Mouse (Mus musculus): ENCODE measurements around the gene Adrb1. TPM values are rescaled to one million over a fixed set of nuclear protein-coding genes. Genes with fewer than 3 reads are reported as not detected.

Adrb1 gene
- polyA plus RNA-seq, 1 experiment from 2014 or later = 1.7 TPM

DNA sequence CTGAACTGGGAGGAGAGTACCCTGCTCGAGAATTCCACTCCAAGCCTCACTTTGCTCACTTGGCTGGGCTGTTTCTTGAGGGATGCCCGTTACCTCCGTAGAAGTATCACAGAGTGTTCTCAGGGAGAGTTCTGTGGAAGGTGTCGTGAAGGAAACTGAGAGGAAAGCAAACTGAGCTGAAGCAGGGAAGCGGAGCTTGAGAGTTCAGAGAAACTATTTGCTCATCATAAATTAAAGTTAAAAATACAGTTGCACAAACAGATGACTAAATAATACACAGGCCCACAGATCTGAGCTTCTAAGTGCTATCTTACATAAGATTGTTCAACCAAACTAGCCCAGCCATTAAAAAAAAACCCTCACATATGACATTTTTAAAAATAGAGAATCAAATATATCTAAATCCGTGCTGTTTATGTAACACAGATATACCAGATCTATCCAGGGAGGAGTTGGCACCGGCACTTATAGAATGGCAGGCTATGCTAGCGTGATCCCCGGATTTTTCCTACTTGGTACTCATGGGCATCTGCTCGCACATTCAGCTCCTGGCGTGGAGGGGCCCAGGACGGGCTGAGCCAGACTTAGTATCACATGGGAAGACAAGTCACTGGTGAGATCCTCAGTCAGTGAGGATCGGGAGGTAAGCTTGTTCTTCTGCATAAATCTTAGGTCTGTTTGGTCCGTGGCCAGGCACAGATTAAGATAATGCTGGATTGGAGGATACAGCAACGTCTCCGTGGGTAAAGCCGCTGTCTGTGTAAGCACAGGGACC, 11.7 kb upstream of the Adrb1 start:
- H3K36me3 ChIP-seq (ENCODE audit: control insufficient read depth, insufficient read depth, low read length) = no peaks in the 10 kb centered on the region
- no peak for ATAC-seq (ENCODE audit: low read depth)
- WGBS = 80% methylated on average over 17 of the region's 17 CpGs
- H3K4me3 ChIP-seq (ENCODE audit: low read depth, low read length) = no peak overlapping the region
- no peak overlapping the region for H3K4me2 ChIP-seq (ENCODE audit: low read depth, low read length)
- H3K27me3 ChIP-seq (replicated peaks; ENCODE audit: control insufficient read depth, insufficient read depth, low read length) = no peaks in the 10 kb centered on the region
- H3K4me1 ChIP-seq (ENCODE audit: control insufficient read depth, insufficient read depth, low read length) = 0 out of 2 replicates have a peak, but pooled peaks cover 4% of the 10 kb centered on the region
- H3K27ac ChIP-seq (replicated peaks; ENCODE audit: low read depth, low read length) = no peak overlapping the region
- H3K9ac ChIP-seq (ENCODE audit: low read depth, low read length) = no peak overlapping the region
- H3K9me3 ChIP-seq (ENCODE audit: control insufficient read depth, low read length) = no peaks in the 10 kb centered on the region
- no peak for DNase-seq (ENCODE audit: low spot score)

GRCm38 (mm10) chr19:56713613-56714012, 8.4 kb upstream of the Adrb1 start:
- H3K27me3 ChIP-seq (replicated peaks; ENCODE audit: control insufficient read depth, insufficient read depth, low read length) = no peaks in the 10 kb centered on the region
- DNase-seq (ENCODE audit: low spot score) (no peak), ATAC-seq (ENCODE audit: low read depth) (no peak)
- no peak overlapping the region for H3K27ac ChIP-seq (replicated peaks; ENCODE audit: low read depth, low read length)
- 92% methylated on average over 5 of the region's 5 CpGs for WGBS
- no peak overlapping the region for H3K4me2 ChIP-seq (ENCODE audit: low read depth, low read length)
- no peak overlapping the region for H3K9ac ChIP-seq (ENCODE audit: low read depth, low read length)
- 0 out of 2 replicates have a peak, but pooled peaks cover 4% of the 10 kb centered on the region for H3K4me1 ChIP-seq (ENCODE audit: control insufficient read depth, insufficient read depth, low read length)
- no peak overlapping the region for H3K4me3 ChIP-seq (ENCODE audit: low read depth, low read length)
- no peaks in the 10 kb centered on the region for H3K9me3 ChIP-seq (ENCODE audit: control insufficient read depth, low read length)
- no peaks in the 10 kb centered on the region for H3K36me3 ChIP-seq (ENCODE audit: control insufficient read depth, insufficient read depth, low read length)

GRCm38 (mm10) chr19:56714661-56715170, 7.3 kb upstream of the Adrb1 start:
- ATAC-seq (ENCODE audit: low read depth) (0 out of 2 replicates have a peak, but pooled peaks have one; percentile 41), DNase-seq (ENCODE audit: low spot score) (peak; percentile 65)
- no peak overlapping the region for H3K4me2 ChIP-seq (ENCODE audit: low read depth, low read length)
- no peaks in the 10 kb centered on the region for H3K36me3 ChIP-seq (ENCODE audit: control insufficient read depth, insufficient read depth, low read length)
- no peak overlapping the region for H3K27ac ChIP-seq (replicated peaks; ENCODE audit: low read depth, low read length)
- no peak overlapping the region for H3K4me3 ChIP-seq (ENCODE audit: low read depth, low read length)
- peaks cover 8% of the 10 kb centered on the region; the same call in 1 of the 2 replicates for H3K27me3 ChIP-seq (replicated peaks; ENCODE audit: control insufficient read depth, insufficient read depth, low read length)
- 34% methylated on average over 4 of the region's 4 CpGs for WGBS
- H3K9ac ChIP-seq (ENCODE audit: low read depth, low read length) = no peak overlapping the region
- H3K4me1 ChIP-seq (ENCODE audit: control insufficient read depth, insufficient read depth, low read length) = no peaks in the 10 kb centered on the region
- H3K9me3 ChIP-seq (ENCODE audit: control insufficient read depth, low read length) = no peaks in the 10 kb centered on the region

GRCm38 (mm10) chr19:56718046-56718445, 4.0 kb upstream of the Adrb1 start:
- H3K36me3 ChIP-seq (ENCODE audit: control insufficient read depth, insufficient read depth, low read length) = no peaks in the 10 kb centered on the region
- WGBS = 67% methylated on average over 8 of the region's 8 CpGs
- H3K27me3 ChIP-seq (replicated peaks; ENCODE audit: control insufficient read depth, insufficient read depth, low read length) = peaks cover 38% of the 10 kb centered on the region
- no peak overlapping the region for H3K4me3 ChIP-seq (ENCODE audit: low read depth, low read length)
- no peaks in the 10 kb centered on the region for H3K9me3 ChIP-seq (ENCODE audit: control insufficient read depth, low read length)
- no peak overlapping the region for H3K9ac ChIP-seq (ENCODE audit: low read depth, low read length)
- no peak for ATAC-seq (ENCODE audit: low read depth)
- no peak for DNase-seq (ENCODE audit: low spot score)
- peaks cover 15% of the 10 kb centered on the region for H3K4me1 ChIP-seq (ENCODE audit: control insufficient read depth, insufficient read depth, low read length)
- no peak overlapping the region for H3K4me2 ChIP-seq (ENCODE audit: low read depth, low read length)
- H3K27ac ChIP-seq (replicated peaks; ENCODE audit: low read depth, low read length) = no peak overlapping the region

GRCm38 (mm10) chr19:56720882-56721281, 1.1 kb upstream of the Adrb1 start:
- WGBS = 20% methylated on average over 13 of the region's 13 CpGs
- H3K9ac ChIP-seq (ENCODE audit: low read depth, low read length) = no peak overlapping the region
- H3K27ac ChIP-seq (replicated peaks; ENCODE audit: low read depth, low read length) = no peak overlapping the region
- H3K27me3 ChIP-seq (replicated peaks; ENCODE audit: control insufficient read depth, insufficient read depth, low read length) = peaks cover 63% of the 10 kb centered on the region
- H3K4me3 ChIP-seq (ENCODE audit: low read depth, low read length) = peak overlapping the region; percentile 57
- no peaks in the 10 kb centered on the region for H3K9me3 ChIP-seq (ENCODE audit: control insufficient read depth, low read length)
- H3K4me2 ChIP-seq (ENCODE audit: low read depth, low read length) = peak overlapping the region; percentile 77
- ATAC-seq (ENCODE audit: low read depth) (0 out of 2 replicates have a peak, but pooled peaks have one; percentile 16), DNase-seq (ENCODE audit: low spot score) (peak; percentile 45)
- H3K36me3 ChIP-seq (ENCODE audit: control insufficient read depth, insufficient read depth, low read length) = no peaks in the 10 kb centered on the region
- peaks cover 21% of the 10 kb centered on the region for H3K4me1 ChIP-seq (ENCODE audit: control insufficient read depth, insufficient read depth, low read length)

DNA sequence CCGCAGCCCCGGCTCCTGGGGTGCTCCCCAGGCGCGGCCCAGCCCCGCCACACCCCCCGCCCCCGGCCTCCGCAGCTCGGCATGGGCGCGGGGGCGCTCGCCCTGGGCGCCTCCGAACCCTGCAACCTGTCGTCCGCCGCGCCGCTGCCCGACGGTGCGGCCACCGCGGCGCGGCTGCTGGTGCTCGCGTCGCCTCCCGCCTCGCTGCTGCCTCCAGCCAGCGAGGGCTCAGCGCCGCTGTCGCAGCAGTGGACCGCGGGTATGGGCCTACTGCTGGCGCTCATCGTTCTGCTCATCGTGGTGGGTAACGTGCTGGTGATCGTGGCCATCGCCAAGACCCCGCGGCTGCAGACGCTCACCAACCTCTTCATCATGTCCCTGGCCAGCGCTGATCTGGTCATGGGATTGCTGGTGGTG, 300 bp downstream of the Adrb1 start:
- ATAC-seq (ENCODE audit: low read depth) = peak; percentile 17
- H3K4me3 ChIP-seq (ENCODE audit: low read depth, low read length) = peak overlapping the region; percentile 57
- DNase-seq (ENCODE audit: low spot score) = no peak
- H3K9me3 ChIP-seq (ENCODE audit: control insufficient read depth, low read length) = no peaks in the 10 kb centered on the region
- peaks cover 77% of the 10 kb centered on the region for H3K27me3 ChIP-seq (replicated peaks; ENCODE audit: control insufficient read depth, insufficient read depth, low read length)
- H3K4me1 ChIP-seq (ENCODE audit: control insufficient read depth, insufficient read depth, low read length) = peaks cover 21% of the 10 kb centered on the region
- 2% methylated on average over 6 of the region's 48 CpGs for WGBS
- H3K9ac ChIP-seq (ENCODE audit: low read depth, low read length) = peak overlapping the region; percentile 65
- no peak overlapping the region for H3K27ac ChIP-seq (replicated peaks; ENCODE audit: low read depth, low read length)
- peak overlapping the region; percentile 77 for H3K4me2 ChIP-seq (ENCODE audit: low read depth, low read length)
- no peaks in the 10 kb centered on the region for H3K36me3 ChIP-seq (ENCODE audit: control insufficient read depth, insufficient read depth, low read length)

- Histone ChIP-seq H3K27me3 (replicated peaks; ENCODE audit: control insufficient read depth, insufficient read depth, low read length) (peaks cover 77% of the 10 kb centered on the region), H3K4me1 (ENCODE audit: control insufficient read depth, insufficient read depth, low read length) (peaks cover 21% of the 10 kb centered on the region), H3K27ac (replicated peaks; ENCODE audit: low read depth, low read length) (no peak overlapping the region), H3K4me3 (ENCODE audit: low read depth, low read length) (peak overlapping the region; percentile 57), H3K9me3 (ENCODE audit: control insufficient read depth, low read length) (no peaks in the 10 kb centered on the region), H3K9ac (ENCODE audit: low read depth, low read length) (peak overlapping the region; percentile 65), H3K4me2 (ENCODE audit: low read depth, low read length) (peak overlapping the region; percentile 77), H3K36me3 (ENCODE audit: control insufficient read depth, insufficient read depth, low read length) (no peaks in the 10 kb centered on the region)
- DNase-seq (ENCODE audit: low spot score) = no peak
- no peak for ATAC-seq (ENCODE audit: low read depth)
- 3% methylated on average over 30 of the region's 69 CpGs for WGBS
Measured at GRCm38 (mm10) chr19:56722711-56723330, 822 bp downstream of the Adrb1 start.

DNA sequence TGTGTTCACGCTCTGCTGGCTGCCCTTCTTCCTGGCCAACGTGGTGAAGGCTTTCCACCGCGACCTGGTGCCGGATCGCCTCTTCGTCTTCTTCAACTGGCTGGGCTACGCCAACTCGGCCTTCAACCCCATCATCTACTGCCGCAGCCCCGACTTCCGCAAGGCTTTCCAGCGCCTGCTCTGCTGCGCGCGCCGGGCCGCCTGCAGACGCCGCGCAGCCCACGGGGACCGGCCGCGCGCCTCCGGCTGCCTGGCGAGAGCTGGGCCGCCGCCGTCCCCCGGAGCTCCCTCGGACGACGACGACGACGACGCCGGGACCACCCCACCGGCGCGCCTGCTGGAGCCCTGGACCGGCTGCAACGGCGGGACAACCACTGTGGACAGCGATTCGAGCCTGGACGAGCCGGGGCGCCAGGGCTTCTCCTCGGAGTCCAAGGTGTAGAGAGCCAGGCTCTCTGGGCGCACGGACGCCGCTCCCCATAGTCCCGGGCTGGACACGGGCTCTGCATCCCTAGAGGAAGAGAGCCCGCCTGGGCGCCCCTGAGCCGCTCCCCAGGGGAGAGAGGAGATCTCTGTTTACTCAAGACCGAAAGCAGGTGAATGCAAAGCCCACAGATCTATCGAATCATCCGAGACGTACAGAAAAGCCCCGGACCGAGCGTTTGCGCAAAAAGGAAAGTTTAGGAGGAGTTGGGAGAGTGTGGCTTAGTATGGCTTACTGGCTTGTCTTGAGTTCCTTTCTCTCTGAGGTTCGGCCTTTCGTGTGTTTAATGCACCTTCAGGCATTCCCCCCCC, 1.5 kb downstream of the Adrb1 start:
- Histone ChIP-seq H3K9ac (ENCODE audit: low read depth, low read length) (peak overlapping the region; percentile 65), H3K27ac (replicated peaks; ENCODE audit: low read depth, low read length) (no peak overlapping the region), H3K36me3 (ENCODE audit: control insufficient read depth, insufficient read depth, low read length) (no peaks in the 10 kb centered on the region), H3K4me3 (ENCODE audit: low read depth, low read length) (peak overlapping the region; percentile 57), H3K9me3 (ENCODE audit: control insufficient read depth, low read length) (no peaks in the 10 kb centered on the region), H3K4me1 (ENCODE audit: control insufficient read depth, insufficient read depth, low read length) (peaks cover 21% of the 10 kb centered on the region), H3K4me2 (ENCODE audit: low read depth, low read length) (peak overlapping the region; percentile 77), H3K27me3 (replicated peaks; ENCODE audit: control insufficient read depth, insufficient read depth, low read length) (peaks cover 77% of the 10 kb centered on the region)
- DNase-seq (ENCODE audit: low spot score) (peak; percentile 66), ATAC-seq (ENCODE audit: low read depth) (no peak; the same call in 1 of the 2 replicates)
- WGBS = under 1% methylated on average over 58 of the region's 71 CpGs

All from embryonic facial prominence, embryonic 14.5 days (tissue).